Mouse (Mus musculus) forebrain, embryonic 14.5 days (tissue): ENCODE results near the gene Epn3. TPM values are rescaled to one million over a fixed set of nuclear protein-coding genes. Genes with fewer than 3 reads are reported as not detected.

Experiments
- ATAC-seq: fragments of 200-750 bp; cut with Nextera tagmentation; 2 replicates; pipeline ENCODE4 v1.8.0; 2017; ENCODE audit warnings: mild to moderate bottlenecking, moderate library complexity
- DNase-seq: peaks from one replicate; pipeline ENCODE4 v3.0.0-alpha.2; 2015; ENCODE audit warnings: low spot score
- H3K27ac ChIP-seq: fragments of 300-500 bp; sonication (generic); 2 replicates; pipeline ENCODE4 v1.5.1; 2014; ENCODE audit warnings: low read depth, mild to moderate bottlenecking, control low read depth, low read length, moderate library complexity
- H3K27me3 ChIP-seq: fragments of 300-500 bp; sonication (generic); replicated peaks from 2 replicates; pipeline ENCODE4 v1.6.1; 2014; ENCODE audit warnings: low read length, control low read depth, mixed read lengths; ENCODE audit not compliant: control insufficient read depth, insufficient read depth
- H3K36me3 ChIP-seq: fragments of 300-500 bp; sonication (generic); 2 replicates; pipeline ENCODE4 v1.6.1; 2014; ENCODE audit warnings: low read length, control low read depth; ENCODE audit not compliant: control insufficient read depth, insufficient read depth
- H3K4me1 ChIP-seq: fragments of 300-500 bp; sonication (generic); 2 replicates; pipeline ENCODE4 v1.6.1; 2014; ENCODE audit warnings: antibody characterized with exemption, low read length, control low read depth; ENCODE audit not compliant: control insufficient read depth, insufficient read depth
- H3K4me2 ChIP-seq: fragments of 300-500 bp; sonication (generic); 2 replicates; pipeline ENCODE4 v1.6.1; 2014; ENCODE audit warnings: mild to moderate bottlenecking, control low read depth, low read length
- H3K4me3 ChIP-seq: fragments of 300-500 bp; sonication (generic); 2 replicates; pipeline ENCODE4 v1.5.1; 2014; ENCODE audit warnings: low read depth, low read length, control low read depth
- H3K9ac ChIP-seq: fragments of 300-500 bp; sonication (generic); 2 replicates; pipeline ENCODE4 v1.6.1; 2014; ENCODE audit warnings: mild to moderate bottlenecking, low read length, control low read depth, moderate library complexity
- H3K9me3 ChIP-seq: fragments of 300-500 bp; sonication (generic); replicated peaks from 2 replicates; pipeline ENCODE4 v1.6.1; 2016; ENCODE audit warnings: low read length, control low read depth, mixed read lengths; ENCODE audit not compliant: control insufficient read depth
- WGBS: fragments of 180-500 bp; shearing (Covaris S2); extraction: QIAGEN DNeasy Blood & Tissue Kit; methylation state at CpG from one replicate; pipeline ENCODE4 v1.1.7; 2014; 5-methylcytosine and 5-hydroxymethylcytosine counted together
- polyA plus RNA-seq: library from polyadenylated mRNA; unstranded; fragments of >200 nt; fragmentation: Nextera tagmentation; extraction: Ambion mirVana; gene quantifications from 2 replicates; pipeline ENCODE4 v1.2.1, GENCODE M21; 2014

Epn3 gene
- polyA plus RNA-seq, 1 experiment from 2014 or later, result 0.30 TPM

GRCm38 (mm10) chr11:94469136-94470064, 30.4 kb downstream of the Epn3 start:
- DNase-seq, result peak; percentile 71
- peaks cover 47% of the 10 kb centered on the region for H3K4me1 ChIP-seq
- H3K4me3 ChIP-seq, result no peak overlapping the region
- peak overlapping the region; percentile 36 for H3K4me2 ChIP-seq
- 8% methylated on average over 9 of the region's 9 CpGs for WGBS
- H3K27ac ChIP-seq, result peak overlapping the region; percentile 94
- peaks cover 1% of the 10 kb centered on the region; the same call in 1 of the 2 replicates for H3K27me3 ChIP-seq
- peak overlapping the region; percentile 49 for H3K9ac ChIP-seq
- peak; percentile 8; the same call in 1 of the 2 replicates for ATAC-seq
- H3K9me3 ChIP-seq, result no peaks in the 10 kb centered on the region
- H3K36me3 ChIP-seq, result no peaks in the 10 kb centered on the region

GRCm38 (mm10) chr11:94468582-94469064, 31.2 kb downstream of the Epn3 start:
- Histone ChIP-seq H3K27ac (peak overlapping the region; percentile 94), H3K36me3 (no peaks in the 10 kb centered on the region), H3K4me3 (no peak overlapping the region), H3K9ac (no peak overlapping the region), H3K27me3 (no peaks in the 10 kb centered on the region), H3K4me2 (peak overlapping the region; percentile 36; the same call in 1 of the 2 replicates), H3K9me3 (no peaks in the 10 kb centered on the region), H3K4me1 (peaks cover 46% of the 10 kb centered on the region)
- 8% methylated on average over 4 of the region's 4 CpGs for WGBS
- ATAC-seq, result peak; percentile 86
- DNase-seq, result peak; percentile 98

- Histone ChIP-seq H3K27ac (no peak overlapping the region), H3K4me3 (no peak overlapping the region), H3K4me2 (no peak overlapping the region), H3K27me3 (no peaks in the 10 kb centered on the region), H3K36me3 (no peaks in the 10 kb centered on the region), H3K9me3 (no peaks in the 10 kb centered on the region), H3K9ac (no peak overlapping the region), H3K4me1 (peaks cover 38% of the 10 kb centered on the region)
- 87% methylated on average over 17 of the region's 17 CpGs for WGBS
- DNase-seq (no peak), ATAC-seq (no peak)
Measured at GRCm38 (mm10) chr11:94466333-94466855, 33.4 kb downstream of the Epn3 start.

DNA sequence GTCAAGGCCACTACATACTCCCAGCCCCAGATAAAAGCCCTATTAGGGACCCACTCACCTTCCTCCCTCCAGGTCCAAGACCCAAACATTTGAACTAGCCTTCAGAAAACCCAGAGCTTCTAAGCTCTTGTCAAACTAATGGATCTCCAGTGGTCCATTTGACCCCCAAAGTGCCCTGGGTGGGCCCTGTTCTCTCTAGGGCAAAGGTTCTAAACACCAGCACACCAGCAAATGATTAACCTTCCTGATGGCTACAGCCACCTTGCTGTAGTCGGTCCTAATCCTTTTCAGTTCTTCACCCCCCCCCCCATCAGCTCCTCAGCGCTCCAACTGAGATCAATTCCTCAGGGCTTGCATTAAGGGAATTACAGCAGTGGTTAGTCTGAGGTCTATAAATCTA, 35.6 kb downstream of the Epn3 start:
- Histone ChIP-seq H3K36me3 (peaks cover 4% of the 10 kb centered on the region; the same call in 1 of the 2 replicates), H3K4me2 (no peak overlapping the region), H3K9me3 (no peaks in the 10 kb centered on the region), H3K27me3 (no peaks in the 10 kb centered on the region), H3K4me3 (no peak overlapping the region), H3K4me1 (peaks cover 24% of the 10 kb centered on the region), H3K9ac (no peak overlapping the region), H3K27ac (no peak overlapping the region)
- 37% methylated on average over 2 of the region's 2 CpGs for WGBS
- DNase-seq, result no peak
- ATAC-seq, result no peak

DNA sequence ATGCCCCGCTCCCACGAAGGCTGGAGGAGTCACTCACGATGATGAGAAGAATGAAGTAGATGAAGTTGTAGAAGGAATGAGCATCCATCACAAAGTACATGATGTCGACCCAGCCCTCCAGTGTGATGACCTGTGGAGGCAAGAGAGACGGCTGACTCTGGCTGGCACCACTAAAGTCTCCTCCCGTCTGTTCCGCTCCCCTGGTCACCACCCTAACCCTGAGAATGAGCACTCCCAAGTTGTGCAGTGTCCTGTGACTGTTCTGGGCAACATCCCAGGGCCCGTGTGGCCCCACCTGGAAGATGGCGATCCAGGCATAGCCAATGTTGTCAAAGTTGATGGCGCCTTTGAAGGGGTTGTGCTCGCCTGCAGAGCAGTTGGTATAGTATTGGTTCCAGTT, 37.9 kb downstream of the Epn3 start:
- no peak overlapping the region for H3K4me2 ChIP-seq
- peaks cover 7% of the 10 kb centered on the region; the same call in 1 of the 2 replicates for H3K36me3 ChIP-seq
- no peaks in the 10 kb centered on the region for H3K27me3 ChIP-seq
- H3K4me1 ChIP-seq, result peaks cover 12% of the 10 kb centered on the region
- H3K4me3 ChIP-seq, result no peak overlapping the region
- DNase-seq (no peak), ATAC-seq (no peak)
- no peak overlapping the region for H3K27ac ChIP-seq
- 97% methylated on average over 11 of the region's 11 CpGs for WGBS
- no peaks in the 10 kb centered on the region for H3K9me3 ChIP-seq
- H3K9ac ChIP-seq, result no peak overlapping the region

DNA sequence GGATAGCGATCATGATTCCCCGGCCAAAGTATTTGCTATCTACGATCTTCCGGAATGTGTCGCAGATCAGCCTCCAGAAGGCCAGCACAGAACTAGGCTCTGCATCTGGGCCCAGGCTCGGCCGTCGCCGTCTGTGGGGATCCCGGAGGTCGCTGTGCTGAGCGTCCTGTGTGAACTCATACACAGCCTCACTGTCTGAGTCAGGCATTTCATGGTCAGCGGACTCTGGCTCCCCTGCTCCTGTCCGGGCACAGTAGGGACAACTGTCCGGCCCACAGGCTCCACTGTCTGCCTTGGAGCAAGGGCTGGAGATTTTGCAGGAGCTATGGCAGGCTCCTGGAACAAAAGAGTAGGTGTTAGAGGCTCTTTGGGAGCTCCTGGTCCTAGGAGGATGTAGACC, 42.8 kb downstream of the Epn3 start:
- WGBS, result 86% methylated on average over 15 of the region's 15 CpGs
- no peaks in the 10 kb centered on the region for H3K9me3 ChIP-seq
- H3K36me3 ChIP-seq, result peaks cover 7% of the 10 kb centered on the region; the same call in 1 of the 2 replicates
- ATAC-seq (no peak), DNase-seq (no peak)
- 0 out of 2 replicates have a peak, but pooled peaks cover 7% of the 10 kb centered on the region for H3K4me1 ChIP-seq
- H3K4me2 ChIP-seq, result no peak overlapping the region
- H3K27me3 ChIP-seq, result no peaks in the 10 kb centered on the region
- no peak overlapping the region for H3K27ac ChIP-seq
- H3K4me3 ChIP-seq, result no peak overlapping the region
- no peak overlapping the region for H3K9ac ChIP-seq

DNA sequence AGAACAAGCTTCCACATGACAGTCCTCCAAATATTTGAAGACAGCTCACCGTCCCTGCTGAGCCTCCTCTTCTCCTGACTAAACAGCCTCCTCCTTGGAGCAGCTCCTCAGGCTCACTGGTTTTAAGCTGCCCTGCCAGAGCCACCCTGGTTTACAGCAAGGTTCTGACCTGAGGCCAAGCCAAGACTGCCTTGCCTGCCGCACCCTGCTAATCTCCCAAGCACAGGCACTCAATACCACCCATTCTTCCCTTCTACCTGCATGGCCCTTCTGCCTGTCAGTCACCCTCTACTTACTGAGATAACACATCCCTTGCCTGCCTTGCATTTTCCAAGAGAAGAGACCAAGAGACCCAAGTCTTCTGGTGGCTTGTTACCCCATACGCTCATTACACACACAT, 43.4 kb downstream of the Epn3 start:
- WGBS, result 88% methylated on average over 3 of the region's 3 CpGs
- no peak overlapping the region; the same call in 1 of the 2 replicates for H3K27ac ChIP-seq
- DNase-seq (no peak), ATAC-seq (no peak)
- no peaks in the 10 kb centered on the region for H3K27me3 ChIP-seq
- H3K4me3 ChIP-seq, result no peak overlapping the region
- H3K36me3 ChIP-seq, result peaks cover 7% of the 10 kb centered on the region; the same call in 1 of the 2 replicates
- H3K9me3 ChIP-seq, result no peaks in the 10 kb centered on the region
- 0 out of 2 replicates have a peak, but pooled peaks cover 7% of the 10 kb centered on the region for H3K4me1 ChIP-seq
- no peak overlapping the region for H3K4me2 ChIP-seq
- H3K9ac ChIP-seq, result no peak overlapping the region

DNA sequence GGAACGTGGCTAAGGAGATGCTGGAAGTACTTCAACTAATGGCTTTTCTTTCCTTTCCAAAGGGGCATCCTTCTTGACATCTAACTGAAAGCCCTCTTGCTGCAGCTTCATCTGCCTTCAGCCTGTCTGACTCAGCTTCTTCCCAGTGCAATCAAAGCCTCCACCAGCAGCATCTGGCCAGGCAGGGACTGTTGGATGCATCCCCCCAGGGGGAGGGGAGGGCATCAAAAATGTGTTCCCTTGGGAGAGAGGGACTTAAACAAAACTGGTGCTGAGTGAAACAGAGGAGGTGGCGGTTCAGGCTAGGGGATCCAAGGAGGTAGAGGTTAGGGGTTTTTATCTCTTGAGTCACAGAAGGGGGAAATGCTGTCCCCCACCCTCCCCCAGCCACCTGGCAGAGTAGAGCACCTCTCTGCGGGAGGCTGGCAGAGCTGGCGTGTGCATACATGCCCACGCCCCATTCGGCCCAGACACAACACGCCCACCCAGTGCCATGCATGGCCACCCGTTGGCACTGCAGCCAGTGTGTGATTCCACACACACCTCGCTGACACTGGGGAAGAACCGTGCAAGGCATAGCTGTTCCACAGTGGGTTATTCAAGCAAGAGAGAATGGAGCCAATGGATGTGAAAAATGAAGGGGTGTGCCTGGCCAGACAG, 44.5 kb downstream of the Epn3 start:
- 0 out of 2 replicates have a peak, but pooled peaks cover 7% of the 10 kb centered on the region for H3K4me1 ChIP-seq
- H3K9ac ChIP-seq, result no peak overlapping the region
- DNase-seq (no peak), ATAC-seq (no peak)
- WGBS, result 65% methylated on average over 10 of the region's 10 CpGs
- H3K9me3 ChIP-seq, result no peaks in the 10 kb centered on the region
- no peak overlapping the region for H3K4me2 ChIP-seq
- no peak overlapping the region for H3K4me3 ChIP-seq
- no peak overlapping the region for H3K27ac ChIP-seq
- H3K36me3 ChIP-seq, result peaks cover 7% of the 10 kb centered on the region; the same call in 1 of the 2 replicates
- no peaks in the 10 kb centered on the region for H3K27me3 ChIP-seq
